Mouse (Mus musculus): ENCODE data around the gene Ttll13. TPM values are rescaled to one million over a fixed set of nuclear protein-coding genes. Genes with fewer than 3 reads are reported as not detected.

Ttll13 gene
- polyA plus RNA-seq, 1 experiment from 2014 or later: 0.63 TPM

- WGBS: 26% methylated on average over 4 of the region's 4 CpGs
- ATAC-seq (replicated peaks; ENCODE audit: insufficient number of reproducible peaks, insufficient read depth, low FRiP score, low read depth): peak; percentile 50
These were observed 30.8 kb upstream of the Ttll13 start for GRCm38 (mm10) chr7:80215398-80215797.

GRCm38 (mm10) chr7:80216566-80216965 lies 29.6 kb upstream of the Ttll13 start:
- no peak overlapping the region for H3K4me3 ChIP-seq
- H3K9me3 ChIP-seq (replicated peaks): no peaks in the 10 kb centered on the region
- no peaks in the 10 kb centered on the region for H3K27me3 ChIP-seq
- peaks cover 55% of the 10 kb centered on the region for H3K36me3 ChIP-seq
- WGBS: 72% methylated on average over 8 of the region's 8 CpGs
- H3K4me1 ChIP-seq (replicated peaks): peaks cover 15% of the 10 kb centered on the region
- H3K27ac ChIP-seq: no peak overlapping the region
- no peak for ATAC-seq (replicated peaks; ENCODE audit: insufficient number of reproducible peaks, insufficient read depth, low FRiP score, low read depth)
- H3K9ac ChIP-seq: no peak overlapping the region
- no peak overlapping the region for H3K4me2 ChIP-seq

More at GRCm38 (mm10) chr7:80215398-80215797, 30.8 kb upstream of the Ttll13 start:
- Histone ChIP-seq H3K27me3 (no peaks in the 10 kb centered on the region), H3K36me3 (peaks cover 43% of the 10 kb centered on the region), H3K4me1 (replicated peaks) (peaks cover 15% of the 10 kb centered on the region), H3K9me3 (replicated peaks) (no peaks in the 10 kb centered on the region), H3K4me3 (no peak overlapping the region), H3K4me2 (no peak overlapping the region), H3K27ac (peak overlapping the region; percentile 22; the same call in 1 of the 2 replicates), H3K9ac (no peak overlapping the region)

GRCm38 (mm10) chr7:80218666-80219065 lies 27.5 kb upstream of the Ttll13 start:
- peaks cover 10% of the 10 kb centered on the region for H3K4me1 ChIP-seq (replicated peaks)
- no peaks in the 10 kb centered on the region for H3K27me3 ChIP-seq
- H3K9ac ChIP-seq: no peak overlapping the region
- no peak overlapping the region for H3K4me3 ChIP-seq
- no peak overlapping the region for H3K27ac ChIP-seq
- WGBS: 85% methylated on average over 9 of the region's 9 CpGs
- ATAC-seq (replicated peaks; ENCODE audit: insufficient number of reproducible peaks, insufficient read depth, low FRiP score, low read depth): no peak
- peaks cover 59% of the 10 kb centered on the region for H3K36me3 ChIP-seq
- no peaks in the 10 kb centered on the region for H3K9me3 ChIP-seq (replicated peaks)
- no peak overlapping the region for H3K4me2 ChIP-seq

GRCm38 (mm10) chr7:80220237-80220797 lies 25.9 kb upstream of the Ttll13 start:
- no peak overlapping the region for H3K4me2 ChIP-seq
- no peak overlapping the region for H3K27ac ChIP-seq
- H3K9ac ChIP-seq: no peak overlapping the region
- WGBS: 92% methylated on average over 9 of the region's 9 CpGs
- H3K4me1 ChIP-seq (replicated peaks): peaks cover 3% of the 10 kb centered on the region; the same call in 1 of the 2 replicates
- no peaks in the 10 kb centered on the region for H3K9me3 ChIP-seq (replicated peaks)
- no peak overlapping the region for H3K4me3 ChIP-seq
- H3K27me3 ChIP-seq: no peaks in the 10 kb centered on the region
- no peak for ATAC-seq (replicated peaks; ENCODE audit: insufficient number of reproducible peaks, insufficient read depth, low FRiP score, low read depth)
- H3K36me3 ChIP-seq: peaks cover 75% of the 10 kb centered on the region

GRCm38 (mm10) chr7:80221179-80221750 lies 24.9 kb upstream of the Ttll13 start:
- no peak overlapping the region for H3K4me3 ChIP-seq
- H3K9me3 ChIP-seq (replicated peaks): no peaks in the 10 kb centered on the region
- peaks cover 80% of the 10 kb centered on the region for H3K36me3 ChIP-seq
- WGBS: 86% methylated on average over 4 of the region's 4 CpGs
- H3K9ac ChIP-seq: no peak overlapping the region
- H3K4me1 ChIP-seq (replicated peaks): no peaks in the 10 kb centered on the region
- H3K27me3 ChIP-seq: no peaks in the 10 kb centered on the region
- H3K27ac ChIP-seq: no peak overlapping the region
- H3K4me2 ChIP-seq: no peak overlapping the region
- ATAC-seq (replicated peaks; ENCODE audit: insufficient number of reproducible peaks, insufficient read depth, low FRiP score, low read depth): no peak

- no peaks in the 10 kb centered on the region for H3K27me3 ChIP-seq
- no peak overlapping the region for H3K4me2 ChIP-seq
- 95% methylated on average over 4 of the region's 4 CpGs for WGBS
- no peak overlapping the region for H3K4me3 ChIP-seq
- no peak overlapping the region for H3K9ac ChIP-seq
- no peak for ATAC-seq (replicated peaks; ENCODE audit: insufficient number of reproducible peaks, insufficient read depth, low FRiP score, low read depth)
- peaks cover 42% of the 10 kb centered on the region for H3K36me3 ChIP-seq
- H3K27ac ChIP-seq: no peak overlapping the region
- H3K4me1 ChIP-seq (replicated peaks): peaks cover 7% of the 10 kb centered on the region; the same call in 1 of the 2 replicates
- H3K9me3 ChIP-seq (replicated peaks): no peaks in the 10 kb centered on the region
These were observed 19.1 kb upstream of the Ttll13 start for GRCm38 (mm10) chr7:80227065-80227464.

- Histone ChIP-seq H3K9ac (no peak overlapping the region), H3K4me1 (replicated peaks) (peaks cover 17% of the 10 kb centered on the region), H3K36me3 (peaks cover 24% of the 10 kb centered on the region), H3K27ac (no peak overlapping the region), H3K4me2 (no peak overlapping the region), H3K4me3 (no peak overlapping the region), H3K9me3 (replicated peaks) (no peaks in the 10 kb centered on the region), H3K27me3 (no peaks in the 10 kb centered on the region)
- 67% methylated on average over 6 of the region's 6 CpGs for WGBS
- no peak for ATAC-seq (replicated peaks; ENCODE audit: insufficient number of reproducible peaks, insufficient read depth, low FRiP score, low read depth)
These were observed 16.0 kb upstream of the Ttll13 start for GRCm38 (mm10) chr7:80230196-80230595.

- H3K27me3 ChIP-seq: no peaks in the 10 kb centered on the region
- H3K4me2 ChIP-seq: peak overlapping the region; percentile 92
- WGBS: 2% methylated on average over 27 of the region's 29 CpGs
- peak; percentile 16 for ATAC-seq (replicated peaks; ENCODE audit: insufficient number of reproducible peaks, insufficient read depth, low FRiP score, low read depth)
- H3K27ac ChIP-seq: peak overlapping the region; percentile 64
- H3K36me3 ChIP-seq: peaks cover 9% of the 10 kb centered on the region; the same call in 1 of the 2 replicates
- H3K9me3 ChIP-seq (replicated peaks): no peaks in the 10 kb centered on the region
- H3K4me3 ChIP-seq: peak overlapping the region; percentile 80
- H3K9ac ChIP-seq: peak overlapping the region; percentile 76
- peaks cover 17% of the 10 kb centered on the region for H3K4me1 ChIP-seq (replicated peaks)
These were observed 14.1 kb upstream of the Ttll13 start for GRCm38 (mm10) chr7:80231971-80232488.

GRCm38 (mm10) chr7:80232489-80233029 lies 13.6 kb upstream of the Ttll13 start, which contains the start of the genes Cib1 and Gdpgp1:
Cib1 (minus strand) TSS chr7:80232813.
Gdpgp1 (plus strand) TSS chr7:80232865.
- Histone ChIP-seq H3K9ac (peak within 1 kb of the TSS; percentile 76), H3K27ac (peak within 1 kb of the TSS; percentile 64), H3K4me3 (peak within 1 kb of the TSS; percentile 80), H3K4me2 (peak within 1 kb of the TSS; percentile 92), H3K4me1 (replicated peaks) (peaks cover 17% of the 10 kb centered on the region), H3K27me3 (no peaks in the 10 kb centered on the region), H3K9me3 (replicated peaks) (no peaks in the 10 kb centered on the region), H3K36me3 (0 out of 2 replicates have a peak, but pooled peaks cover 4% of the 10 kb centered on the region)
- 1% methylated on average over 56 of the region's 56 CpGs for WGBS
- ATAC-seq (replicated peaks; ENCODE audit: insufficient number of reproducible peaks, insufficient read depth, low FRiP score, low read depth): peak; percentile 100

- WGBS: 68% methylated on average over 9 of the region's 9 CpGs
- H3K27me3 ChIP-seq: no peaks in the 10 kb centered on the region
- no peak for ATAC-seq (replicated peaks; ENCODE audit: insufficient number of reproducible peaks, insufficient read depth, low FRiP score, low read depth)
- peak overlapping the region; percentile 80 for H3K4me3 ChIP-seq
- no peaks in the 10 kb centered on the region for H3K9me3 ChIP-seq (replicated peaks)
- H3K36me3 ChIP-seq: peaks cover 9% of the 10 kb centered on the region
- H3K27ac ChIP-seq: no peak overlapping the region
- no peak overlapping the region for H3K9ac ChIP-seq
- H3K4me2 ChIP-seq: peak overlapping the region; percentile 92
- peaks cover 17% of the 10 kb centered on the region for H3K4me1 ChIP-seq (replicated peaks)
These were observed 12.4 kb upstream of the Ttll13 start for GRCm38 (mm10) chr7:80233799-80234198.

GRCm38 (mm10) chr7:80238542-80238941 lies 7.6 kb upstream of the Ttll13 start:
- Histone ChIP-seq H3K4me3 (no peak overlapping the region), H3K27ac (no peak overlapping the region), H3K27me3 (no peaks in the 10 kb centered on the region), H3K4me2 (no peak overlapping the region), H3K4me1 (replicated peaks) (peaks cover 5% of the 10 kb centered on the region), H3K36me3 (peaks cover 18% of the 10 kb centered on the region), H3K9ac (no peak overlapping the region), H3K9me3 (replicated peaks) (no peaks in the 10 kb centered on the region)
- ATAC-seq (replicated peaks; ENCODE audit: insufficient number of reproducible peaks, insufficient read depth, low FRiP score, low read depth): no peak
- 82% methylated on average over 10 of the region's 10 CpGs for WGBS
